Mouse (Mus musculus) testis, adult 2 months (tissue): ENCODE data around the gene Nudt14.

Experiments used
- CTCF ChIP-seq: fragments of 200-500 bp; IDR thresholded peaks from 2 replicates; pipeline ENCODE4 v1.5.1; 2012; ENCODE audit warnings: low read depth, mild to moderate bottlenecking, inconsistent platforms, low read length, moderate library complexity; ENCODE audit not compliant: control insufficient read depth, insufficient read depth, insufficient replicate concordance
- POLR2A ChIP-seq: fragments of 200-500 bp; IDR thresholded peaks from 2 replicates; pipeline ENCODE4 v1.6.1; 2012; ENCODE audit warnings: low read depth, mild to moderate bottlenecking, inconsistent platforms, low read length, moderate library complexity; ENCODE audit not compliant: control insufficient read depth

- TF ChIP-seq CTCF, result no peak
- no peak; the same call in 1 of the 2 replicates for TF ChIP-seq POLR2A
Observed at GRCm38 (mm10) chr12:112952433-112952832, 10.5 kb upstream of the Nudt14 start.
